ENCODE assay signal across 8 mouse cellular contexts in genomic region chr5:115319004-115319940, GRCm38 (mm10). TPM values are rescaled to one million over a fixed set of nuclear protein-coding genes. Genes with fewer than 3 reads are reported as not detected.
DNase-seq lines count a peak whose midpoint lies in the region; ATAC-seq and TF ChIP-seq lines count a peak whose summit lies in the region.

No protein-coding gene starts in this region.

- peak; percentile 78 for DNase-seq in ES-CJ7 (ENCODE audit: low read depth, low spot score)
- peak; percentile 75 to 83 for DNase-seq in cerebellum, adult 18-20 months
- DNase-seq in heart, postnatal 25 days (ENCODE audit: low spot score), result peak; percentile 71
- peak; percentile 79 to 84 for DNase-seq in layer of hippocampus, adult 18-20 months (ENCODE audit: low spot score in 2 of 2)
- DNase-seq in liver, postnatal 0 days, result peak; percentile 65
- peak; percentile 77 for DNase-seq in testis, postnatal 14 days (ENCODE audit: low spot score)

- H3K9me3 ChIP-seq in forebrain, embryonic 16.5 days (ENCODE audit: control insufficient read depth, low read length), result no peaks in the 10 kb centered on the region
- no peaks in the 10 kb centered on the region for H3K9me3 ChIP-seq in liver, postnatal 0 days (ENCODE audit: low read length)
- H3K9me3 ChIP-seq in neural tube, embryonic 14.5 days (ENCODE audit: control insufficient read depth, low read length), result no peaks in the 10 kb centered on the region

- H3K36me3 ChIP-seq in forebrain, embryonic 16.5 days (ENCODE audit: control insufficient read depth, insufficient read depth), result no peaks in the 10 kb centered on the region
- H3K36me3 ChIP-seq in liver, postnatal 0 days (replicated peaks; ENCODE audit: insufficient read depth, low read length), result no peaks in the 10 kb centered on the region
- H3K36me3 ChIP-seq in neural tube, embryonic 14.5 days (ENCODE audit: control insufficient read depth, insufficient read depth, low read length), result no peaks in the 10 kb centered on the region

- no peak for TF ChIP-seq EP300 in liver, postnatal 0 days (IDR thresholded peaks at IDR 0.05; ENCODE audit: low read depth)

- peak overlapping the region; percentile 80 for H3K27ac ChIP-seq in forebrain, embryonic 16.5 days (ENCODE audit: low read length)
- H3K27ac ChIP-seq in liver, postnatal 0 days (ENCODE audit: low read depth), result peak overlapping the region; percentile 45; the same call in 1 of the 2 replicates
- peak overlapping the region; percentile 63 for H3K27ac ChIP-seq in neural tube, embryonic 14.5 days (ENCODE audit: low read depth, low read length)

- under 1% methylated on average over 22 of the region's 22 CpGs for WGBS in forebrain, embryonic 16.5 days
- under 1% methylated on average over 22 of the region's 22 CpGs for WGBS in liver, postnatal 0 days (ENCODE audit: insufficient replicate concordance)
- under 1% methylated on average over 22 of the region's 22 CpGs for WGBS in neural tube, embryonic 14.5 days

- no peaks in the 10 kb centered on the region for H3K27me3 ChIP-seq in forebrain, embryonic 16.5 days (replicated peaks; ENCODE audit: control insufficient read depth, insufficient read depth, low read length)
- H3K27me3 ChIP-seq in liver, postnatal 0 days (ENCODE audit: insufficient read depth, low read length), result no peaks in the 10 kb centered on the region
- H3K27me3 ChIP-seq in neural tube, embryonic 14.5 days (ENCODE audit: control insufficient read depth, insufficient read depth, low read length), result no peaks in the 10 kb centered on the region

- TF ChIP-seq CTCF in liver, postnatal 0 days (IDR thresholded peaks at IDR 0.05; ENCODE audit: low read depth), result peak; percentile 72

- ATAC-seq in forebrain, embryonic 16.5 days, result peak; percentile 83
- peak; percentile 86 for ATAC-seq in liver, postnatal 0 days
- ATAC-seq in neural tube, embryonic 14.5 days (ENCODE audit: low read depth), result peak; percentile 52; the same call in 1 of the 2 replicates

- intact Hi-C loops in heart, postnatal 25 days (cut with DNase I), result loop anchor here (2.0 kb wide), 1 partner anchor 16 kb away; no protein-coding TSS in a partner anchor

- peak overlapping the region; percentile 70 for H3K4me2 ChIP-seq in forebrain, embryonic 16.5 days (ENCODE audit: low read length)
- H3K4me2 ChIP-seq in liver, postnatal 0 days (ENCODE audit: low read depth, low read length), result peak overlapping the region; percentile 91
- peak overlapping the region; percentile 74 for H3K4me2 ChIP-seq in neural tube, embryonic 14.5 days (ENCODE audit: low read depth, low read length)

- peak overlapping the region; percentile 40 for H3K4me3 ChIP-seq in forebrain, embryonic 16.5 days (replicated peaks; ENCODE audit: low read length)
- H3K4me3 ChIP-seq in liver, postnatal 0 days (ENCODE audit: low read depth, low read length), result peak overlapping the region; percentile 46
- peak overlapping the region; percentile 25 for H3K4me3 ChIP-seq in neural tube, embryonic 14.5 days (ENCODE audit: low read depth, low read length)

- H3K4me1 ChIP-seq in forebrain, embryonic 16.5 days (replicated peaks; ENCODE audit: control insufficient read depth, insufficient read depth, low read length), result peaks cover 35% of the 10 kb centered on the region
- peaks cover 19% of the 10 kb centered on the region for H3K4me1 ChIP-seq in liver, postnatal 0 days (ENCODE audit: insufficient read depth)
- H3K4me1 ChIP-seq in neural tube, embryonic 14.5 days (ENCODE audit: control insufficient read depth, insufficient read depth, low read length), result peaks cover 29% of the 10 kb centered on the region

- peak overlapping the region; percentile 52 for H3K9ac ChIP-seq in forebrain, embryonic 16.5 days (replicated peaks; ENCODE audit: low read depth, low read length)
- peak overlapping the region; percentile 58 for H3K9ac ChIP-seq in liver, postnatal 0 days (replicated peaks)
- peak overlapping the region; percentile 25; the same call in 1 of the 2 replicates for H3K9ac ChIP-seq in neural tube, embryonic 14.5 days (replicated peaks; ENCODE audit: low read depth, low read length)

RNA-seq across cellular contexts. Expression of gene Srsf9, which starts 7.7 kb away (rescaled TPM):
- polyA plus RNA-seq in forebrain, embryonic 16.5 days (2015; fragmentation: Nextera tagmentation; extraction: Ambion mirVana), result 165 and 183 TPM in 2 replicates
- 10 to 100 TPM; 18.5 to 20.6 TPM for total RNA-seq in heart, postnatal 25 days (2021)
- 10 to 100 TPM; 81.2 to 88.2 TPM for total RNA-seq in layer of hippocampus, adult 18-20 months (2021)
- 86.0 and 90.6 TPM in 2 replicates for polyA plus RNA-seq in liver, postnatal 0 days (2015; fragmentation: Nextera tagmentation; extraction: Ambion mirVana)
- 123 and 140 TPM in 2 replicates for polyA plus RNA-seq in neural tube, embryonic 14.5 days (2014; fragmentation: Nextera tagmentation; extraction: Ambion mirVana)

RNA-seq across cellular contexts. Expression of gene Dynll1, which starts 18.5 kb away (rescaled TPM):
- 1,337 and 1,455 TPM in 2 replicates for polyA plus RNA-seq in forebrain, embryonic 16.5 days (2015; fragmentation: Nextera tagmentation; extraction: Ambion mirVana)
- 100 to 1,000 TPM in 1 of 2 experiments, 10 to 100 TPM in 1; 90.1 to 120 TPM for total RNA-seq in heart, postnatal 25 days (2021)
- 100 to 1,000 TPM; 720 to 803 TPM for total RNA-seq in layer of hippocampus, adult 18-20 months (2021)
- polyA plus RNA-seq in liver, postnatal 0 days (2015; fragmentation: Nextera tagmentation; extraction: Ambion mirVana), result 388 and 399 TPM in 2 replicates
- polyA plus RNA-seq in neural tube, embryonic 14.5 days (2014; fragmentation: Nextera tagmentation; extraction: Ambion mirVana), result 1,143 and 1,163 TPM in 2 replicates

RNA-seq across cellular contexts. Expression of gene Gatc, which starts 21.7 kb away (rescaled TPM):
- 35.9 and 40.7 TPM in 2 replicates for polyA plus RNA-seq in forebrain, embryonic 16.5 days (2015; fragmentation: Nextera tagmentation; extraction: Ambion mirVana)
- total RNA-seq in heart, postnatal 25 days (2021), result 10 to 100 TPM; 16.9 to 17.6 TPM
- total RNA-seq in layer of hippocampus, adult 18-20 months (2021), result 10 to 100 TPM; 17.9 to 21.8 TPM
- 11.7 and 12.1 TPM in 2 replicates for polyA plus RNA-seq in liver, postnatal 0 days (2015; fragmentation: Nextera tagmentation; extraction: Ambion mirVana)
- 45.4 and 53.5 TPM in 2 replicates for polyA plus RNA-seq in neural tube, embryonic 14.5 days (2014; fragmentation: Nextera tagmentation; extraction: Ambion mirVana)

RNA-seq across cellular contexts. Expression of gene Triap1, which starts 21.8 kb away (rescaled TPM):
- 59.9 and 62.3 TPM in 2 replicates for polyA plus RNA-seq in forebrain, embryonic 16.5 days (2015; fragmentation: Nextera tagmentation; extraction: Ambion mirVana)
- total RNA-seq in heart, postnatal 25 days (2021), result 10 to 100 TPM; 23.8 to 26.2 TPM
- 10 to 100 TPM; 22.7 to 26.4 TPM for total RNA-seq in layer of hippocampus, adult 18-20 months (2021)
- 20.3 and 24.2 TPM in 2 replicates for polyA plus RNA-seq in liver, postnatal 0 days (2015; fragmentation: Nextera tagmentation; extraction: Ambion mirVana)
- 54.5 and 59.2 TPM in 2 replicates for polyA plus RNA-seq in neural tube, embryonic 14.5 days (2014; fragmentation: Nextera tagmentation; extraction: Ambion mirVana)

RNA-seq across cellular contexts. Expression of gene Cox6a1, which starts 29.5 kb away (rescaled TPM):
- 864 and 925 TPM in 2 replicates for polyA plus RNA-seq in forebrain, embryonic 16.5 days (2015; fragmentation: Nextera tagmentation; extraction: Ambion mirVana)
- total RNA-seq in heart, postnatal 25 days (2021), result 100 to 1,000 TPM; 282 to 287 TPM
- 100 to 1,000 TPM; 742 to 760 TPM for total RNA-seq in layer of hippocampus, adult 18-20 months (2021)
- 936 and 952 TPM in 2 replicates for polyA plus RNA-seq in liver, postnatal 0 days (2015; fragmentation: Nextera tagmentation; extraction: Ambion mirVana)
- 1,051 and 1,284 TPM in 2 replicates for polyA plus RNA-seq in neural tube, embryonic 14.5 days (2014; fragmentation: Nextera tagmentation; extraction: Ambion mirVana)

Comparison
In these comparisons a context has a peak if more than half of its experiments do, and no peak if none do; other contexts are left out.
1. Peak in every context shown above with its lines: DNase-seq, ATAC-seq, H3K4me3 ChIP-seq and H3K27ac ChIP-seq.